Mouse (Mus musculus) intestine, embryonic 15.5 days (tissue): ENCODE measurements around the gene Inha. TPM values are rescaled to one million over a fixed set of nuclear protein-coding genes. Genes with fewer than 3 reads are reported as not detected.
A peak's percentile ranks its signal among the peaks of the same experiment; 100 is the strongest.

Experiments used
- ATAC-seq: fragments of 200-750 bp; cut with Nextera tagmentation; 2 replicates; pipeline ENCODE4 v1.8.0; 2017; ENCODE audit warnings: moderate TSS enrichment, moderate library complexity
- H3K27ac ChIP-seq: fragments of 300-500 bp; sonication (generic); 2 replicates; pipeline ENCODE4 v1.5.1; 2015; ENCODE audit warnings: mild to moderate bottlenecking, inconsistent platforms
- H3K27me3 ChIP-seq: fragments of 300-500 bp; sonication (generic); replicated peaks from 2 replicates; pipeline ENCODE4 v1.6.1; 2015; ENCODE audit warnings: inconsistent platforms
- H3K36me3 ChIP-seq: fragments of 300-500 bp; sonication (generic); 2 replicates; pipeline ENCODE4 v1.6.1; 2015; ENCODE audit warnings: inconsistent platforms
- H3K4me1 ChIP-seq: fragments of 300-500 bp; sonication (generic); replicated peaks from 2 replicates; pipeline ENCODE4 v1.6.1; 2015; ENCODE audit warnings: inconsistent platforms
- H3K4me2 ChIP-seq: fragments of 300-500 bp; sonication (generic); replicated peaks from 2 replicates; pipeline ENCODE4 v1.6.1; 2015; ENCODE audit warnings: mild to moderate bottlenecking, inconsistent platforms
- H3K4me3 ChIP-seq: fragments of 300-500 bp; sonication (generic); replicated peaks from 2 replicates; pipeline ENCODE4 v1.5.1; 2015; ENCODE audit warnings: inconsistent platforms
- H3K9ac ChIP-seq: fragments of 300-500 bp; sonication (generic); 2 replicates; pipeline ENCODE4 v1.6.1; 2015; ENCODE audit warnings: inconsistent platforms
- H3K9me3 ChIP-seq: fragments of 300-500 bp; sonication (generic); 2 replicates; pipeline ENCODE4 v1.6.1; 2016; ENCODE audit warnings: inconsistent platforms
- WGBS: fragments of 180-500 bp; shearing (Covaris S2); methylation state at CpG from one replicate; pipeline ENCODE4 v1.1.7; 2015; 5-methylcytosine and 5-hydroxymethylcytosine counted together
- polyA plus RNA-seq: library from polyadenylated mRNA; unstranded; fragments of >200 nt; fragmentation: Nextera tagmentation; extraction: Ambion mirVana; gene quantifications from 2 replicates; pipeline ENCODE4 v1.2.1, GENCODE M21; 2015

The Inha gene
- polyA plus RNA-seq, 1 experiment from 2014 or later: 5.2 TPM

DNA sequence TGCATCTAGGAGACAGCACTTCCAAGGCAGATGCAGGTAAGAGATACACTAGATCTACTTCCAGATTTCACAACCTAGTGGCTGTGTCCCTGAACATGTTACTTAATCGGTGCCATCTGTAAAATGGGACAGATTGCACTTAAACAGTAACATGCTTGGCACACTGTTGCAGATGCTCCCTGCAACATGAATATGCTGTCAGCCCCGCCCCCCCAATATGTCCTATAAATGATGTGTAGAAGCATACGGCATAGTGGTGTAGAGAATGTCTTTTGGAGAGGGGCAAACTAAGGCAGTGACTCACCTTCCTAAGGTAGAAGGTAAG lies 28.9 kb upstream of the Inha start:
- no peak overlapping the region for H3K27ac ChIP-seq
- H3K9ac ChIP-seq: 0 out of 2 replicates have a peak overlapping the region, but pooled peaks have one; percentile 65
- ATAC-seq: no peak
- H3K9me3 ChIP-seq: no peaks in the 10 kb centered on the region
- H3K4me3 ChIP-seq: peak overlapping the region; percentile 79
- H3K4me2 ChIP-seq: peak overlapping the region; percentile 87
- H3K36me3 ChIP-seq: peaks cover 23% of the 10 kb centered on the region
- peaks cover 22% of the 10 kb centered on the region for H3K4me1 ChIP-seq
- WGBS: 52% methylated on average over 3 of the region's 3 CpGs
- peaks cover 26% of the 10 kb centered on the region for H3K27me3 ChIP-seq

DNA sequence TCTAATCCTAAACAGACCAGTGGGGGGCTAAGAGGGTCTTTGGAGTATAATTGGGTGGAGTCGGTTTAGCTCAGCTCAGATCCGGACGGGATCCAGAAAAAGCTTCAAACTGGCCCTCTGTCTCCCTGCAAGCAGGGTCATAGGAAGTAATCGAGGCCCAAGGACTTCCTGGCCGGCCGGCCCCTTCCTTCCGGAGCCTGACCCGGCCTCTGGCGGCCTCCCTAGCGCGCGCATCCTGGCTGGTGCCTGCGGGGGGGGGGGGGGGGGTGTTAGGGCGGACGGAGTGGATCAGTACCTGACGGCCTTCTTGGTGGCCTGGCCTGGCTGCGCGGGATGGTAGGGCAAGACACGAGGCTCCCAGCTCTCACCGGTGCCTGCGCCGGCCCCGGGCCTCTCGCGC lies 28.4 kb upstream of the Inha start:
- H3K4me2 ChIP-seq: peak overlapping the region; percentile 87
- peaks cover 21% of the 10 kb centered on the region for H3K36me3 ChIP-seq
- peak overlapping the region; percentile 79 for H3K4me3 ChIP-seq
- 0% methylated on average over 18 of the region's 25 CpGs for WGBS
- H3K9ac ChIP-seq: peak overlapping the region; percentile 65
- ATAC-seq: no peak
- H3K27me3 ChIP-seq: peaks cover 30% of the 10 kb centered on the region
- H3K9me3 ChIP-seq: no peaks in the 10 kb centered on the region
- peaks cover 22% of the 10 kb centered on the region for H3K4me1 ChIP-seq
- H3K27ac ChIP-seq: peak overlapping the region; percentile 80

GRCm38 (mm10) chr1:75478916-75479634 lies 27.8 kb upstream of the Inha start, which contains the start of the genes Chpf and Tmem198:
Gene Chpf (minus strand): TSS chr1:75479307.
Gene Tmem198 (plus strand): TSS chr1:75479532.
- H3K27ac ChIP-seq: peak within 1 kb of the TSS; percentile 80
- H3K4me1 ChIP-seq: peaks cover 19% of the 10 kb centered on the region
- peak within 1 kb of the TSS; percentile 87 for H3K4me2 ChIP-seq
- peak within 1 kb of the TSS; percentile 65 for H3K9ac ChIP-seq
- ATAC-seq: peak; percentile 96
- peaks cover 20% of the 10 kb centered on the region for H3K36me3 ChIP-seq
- peak within 1 kb of the TSS; percentile 79 for H3K4me3 ChIP-seq
- peaks cover 30% of the 10 kb centered on the region for H3K27me3 ChIP-seq
- under 1% methylated on average over 76 of the region's 76 CpGs for WGBS
- H3K9me3 ChIP-seq: no peaks in the 10 kb centered on the region

DNA sequence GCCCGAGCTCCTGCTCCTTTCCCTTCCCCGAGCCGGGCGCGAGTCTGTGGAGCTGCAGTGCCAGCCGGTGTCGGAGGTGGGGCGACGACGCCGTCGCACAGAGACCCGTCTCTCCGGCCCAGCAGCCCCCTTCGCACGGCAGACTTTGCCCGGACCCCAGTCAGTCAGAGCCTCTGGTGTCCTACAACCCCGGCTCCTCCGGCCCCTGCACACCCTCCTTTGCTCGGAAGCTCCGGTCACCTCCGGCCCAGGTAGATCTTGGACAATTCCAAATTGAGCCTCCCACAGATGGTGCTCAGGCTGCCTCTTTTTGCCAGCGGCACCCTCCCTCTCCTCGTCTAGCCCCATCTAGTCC lies 27.3 kb upstream of the Inha start:
- peak overlapping the region; percentile 87 for H3K4me2 ChIP-seq
- H3K4me1 ChIP-seq: peaks cover 19% of the 10 kb centered on the region
- WGBS: under 1% methylated on average over 24 of the region's 24 CpGs
- no peak overlapping the region for H3K27ac ChIP-seq
- peaks cover 18% of the 10 kb centered on the region for H3K36me3 ChIP-seq
- no peaks in the 10 kb centered on the region for H3K9me3 ChIP-seq
- no peak overlapping the region for H3K9ac ChIP-seq
- ATAC-seq: no peak
- H3K4me3 ChIP-seq: peak overlapping the region; percentile 79
- H3K27me3 ChIP-seq: peaks cover 35% of the 10 kb centered on the region

- H3K9ac ChIP-seq: no peak overlapping the region
- no peak overlapping the region for H3K27ac ChIP-seq
- peak overlapping the region; percentile 87 for H3K4me2 ChIP-seq
- ATAC-seq: no peak
- WGBS: 21% methylated on average over 13 of the region's 13 CpGs
- peaks cover 40% of the 10 kb centered on the region for H3K27me3 ChIP-seq
- peaks cover 14% of the 10 kb centered on the region for H3K36me3 ChIP-seq
- peak overlapping the region; percentile 79 for H3K4me3 ChIP-seq
- H3K9me3 ChIP-seq: no peaks in the 10 kb centered on the region
- H3K4me1 ChIP-seq: peaks cover 19% of the 10 kb centered on the region
Measured at GRCm38 (mm10) chr1:75480036-75480435, 26.8 kb upstream of the Inha start.

DNA sequence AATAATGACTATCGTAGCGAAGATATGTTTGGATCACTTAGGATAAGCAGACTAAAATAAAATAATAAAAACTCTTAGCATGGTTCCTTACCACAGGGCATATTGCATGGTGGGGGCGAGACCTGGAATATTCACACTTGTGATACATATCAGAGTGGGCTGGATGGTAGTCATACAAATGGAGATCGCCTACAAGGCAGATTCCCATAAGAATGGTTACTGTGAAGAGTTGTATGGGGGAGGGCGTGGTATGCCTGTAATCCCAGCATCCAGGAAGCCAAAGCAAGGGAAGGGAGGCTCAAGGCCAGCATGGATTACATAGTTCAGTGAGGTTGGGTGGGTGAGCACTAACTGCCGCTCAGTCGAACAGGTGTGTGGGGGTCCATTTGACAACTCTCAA lies 26.1 kb upstream of the Inha start:
- Histone ChIP-seq H3K9me3 (no peaks in the 10 kb centered on the region), H3K36me3 (peaks cover 7% of the 10 kb centered on the region), H3K4me1 (peaks cover 19% of the 10 kb centered on the region), H3K4me3 (no peak overlapping the region), H3K9ac (no peak overlapping the region), H3K27me3 (peaks cover 45% of the 10 kb centered on the region), H3K27ac (no peak overlapping the region), H3K4me2 (no peak overlapping the region)
- 82% methylated on average over 7 of the region's 7 CpGs for WGBS
- ATAC-seq: no peak

DNA sequence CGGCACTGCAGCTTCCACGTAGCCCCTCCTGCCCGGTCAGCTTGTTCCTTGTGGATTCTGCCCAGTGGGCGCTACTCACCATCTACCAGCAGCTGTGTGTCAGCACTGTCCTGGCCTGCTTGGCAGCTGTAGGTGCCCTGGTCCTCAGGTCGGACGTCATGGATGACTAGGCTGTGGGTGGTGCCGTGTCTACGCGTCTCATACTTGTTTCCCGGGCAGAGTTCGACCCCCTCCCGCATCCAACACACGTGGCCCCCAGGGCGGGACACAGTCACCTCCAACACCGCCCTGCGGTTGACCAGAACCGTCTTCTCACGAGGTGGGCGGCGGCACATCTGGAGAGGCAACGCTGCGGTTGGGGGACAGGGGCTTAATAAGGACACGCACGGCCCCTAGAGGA lies 20.3 kb upstream of the Inha start:
- ATAC-seq: no peak
- 10% methylated on average over 24 of the region's 24 CpGs for WGBS
- Histone ChIP-seq H3K36me3 (peaks cover 15% of the 10 kb centered on the region), H3K9me3 (no peaks in the 10 kb centered on the region), H3K27me3 (peaks cover 43% of the 10 kb centered on the region), H3K9ac (no peak overlapping the region), H3K4me3 (peak overlapping the region; percentile 48; the same call in 1 of the 2 replicates), H3K4me1 (peaks cover 10% of the 10 kb centered on the region), H3K27ac (no peak overlapping the region), H3K4me2 (peak overlapping the region; percentile 73)

DNA sequence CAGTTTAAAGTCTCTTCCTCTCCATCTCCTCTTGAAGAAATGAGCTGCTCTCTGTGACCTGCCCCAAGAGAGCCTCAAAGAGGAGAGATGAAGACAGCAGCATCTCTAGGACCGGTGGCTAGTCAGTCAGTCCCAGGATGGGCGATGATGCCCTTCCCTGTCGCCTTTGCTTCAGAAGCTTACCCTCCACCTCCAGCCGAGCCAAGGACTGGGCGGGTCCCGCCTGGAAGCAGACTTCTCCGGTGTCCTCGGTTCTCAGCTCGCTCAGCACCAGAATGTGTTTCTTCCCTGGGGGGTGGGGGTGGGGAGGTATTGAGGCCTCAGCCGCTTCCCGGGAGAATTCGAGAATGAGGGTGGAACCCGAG lies 19.9 kb upstream of the Inha start:
- Histone ChIP-seq H3K27me3 (peaks cover 40% of the 10 kb centered on the region), H3K9me3 (no peaks in the 10 kb centered on the region), H3K9ac (peak overlapping the region; percentile 39), H3K4me3 (peak overlapping the region; percentile 48), H3K27ac (no peak overlapping the region), H3K36me3 (peaks cover 16% of the 10 kb centered on the region), H3K4me1 (peaks cover 10% of the 10 kb centered on the region), H3K4me2 (peak overlapping the region; percentile 73)
- 3% methylated on average over 13 of the region's 13 CpGs for WGBS
- peak; percentile 46 for ATAC-seq

DNA sequence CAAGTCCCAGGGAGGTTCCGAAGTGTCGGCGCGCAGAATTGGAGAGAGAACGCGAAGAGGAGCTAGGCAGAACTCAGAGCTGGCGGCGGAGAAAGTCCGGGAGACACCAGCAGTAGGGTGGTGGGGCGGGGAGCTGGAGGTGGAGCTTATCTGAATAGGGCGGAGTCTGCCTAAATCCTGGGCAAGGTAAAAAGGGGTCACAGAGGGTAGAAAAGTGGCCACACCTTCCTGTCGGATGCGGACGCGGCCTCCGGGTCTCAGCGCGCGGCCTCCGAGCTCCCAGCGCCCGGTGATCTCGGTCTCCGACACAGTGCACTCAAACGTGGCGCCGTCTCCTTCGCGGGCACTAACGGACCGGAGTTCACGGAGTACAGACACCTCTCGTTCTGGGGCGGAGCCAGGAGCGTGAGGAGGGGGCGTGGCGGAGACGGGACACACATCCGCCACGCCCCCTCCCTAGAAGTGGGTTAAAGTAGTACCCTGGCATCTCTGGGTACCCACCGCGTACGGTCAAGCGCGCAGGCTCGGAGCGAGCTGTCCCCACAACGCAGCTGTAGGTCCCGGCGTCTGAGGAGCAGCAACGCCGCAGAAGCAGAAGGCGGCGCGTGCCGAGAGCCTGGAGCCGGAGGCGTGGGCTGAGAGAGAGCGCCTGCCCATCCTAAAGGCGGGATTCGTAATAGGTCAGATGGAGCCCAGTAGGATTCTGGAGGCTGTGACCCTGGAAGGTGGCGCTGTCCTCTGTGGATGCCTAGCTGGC lies 19.3 kb upstream of the Inha start:
- under 1% methylated on average over 62 of the region's 62 CpGs for WGBS
- Histone ChIP-seq H3K9me3 (no peaks in the 10 kb centered on the region), H3K27me3 (peaks cover 35% of the 10 kb centered on the region), H3K9ac (peak overlapping the region; percentile 39), H3K4me1 (peaks cover 10% of the 10 kb centered on the region), H3K27ac (no peak overlapping the region), H3K4me3 (peak overlapping the region; percentile 48), H3K36me3 (peaks cover 22% of the 10 kb centered on the region), H3K4me2 (peak overlapping the region; percentile 73)
- peak; percentile 89 for ATAC-seq

- ATAC-seq: no peak
- H3K36me3 ChIP-seq: peaks cover 26% of the 10 kb centered on the region
- WGBS: 88% methylated on average over 34 of the region's 34 CpGs
- no peak overlapping the region for H3K4me3 ChIP-seq
- H3K9ac ChIP-seq: no peak overlapping the region
- H3K9me3 ChIP-seq: no peaks in the 10 kb centered on the region
- H3K4me2 ChIP-seq: no peak overlapping the region
- H3K27me3 ChIP-seq: peaks cover 10% of the 10 kb centered on the region
- no peak overlapping the region for H3K27ac ChIP-seq
- H3K4me1 ChIP-seq: peaks cover 10% of the 10 kb centered on the region
Measured at GRCm38 (mm10) chr1:75490785-75491551, 15.9 kb upstream of the Inha start.

GRCm38 (mm10) chr1:75492579-75493170 lies 14.2 kb upstream of the Inha start:
- WGBS: 61% methylated on average over 24 of the region's 24 CpGs
- peaks cover 35% of the 10 kb centered on the region for H3K36me3 ChIP-seq

More at GRCm38 (mm10) chr1:75492579-75493170, 14.2 kb upstream of the Inha start:
- H3K9ac ChIP-seq: no peak overlapping the region
- no peaks in the 10 kb centered on the region for H3K27me3 ChIP-seq
- H3K4me1 ChIP-seq: peaks cover 4% of the 10 kb centered on the region
- no peak overlapping the region for H3K4me2 ChIP-seq
- no peak overlapping the region for H3K4me3 ChIP-seq
- no peaks in the 10 kb centered on the region for H3K9me3 ChIP-seq
- H3K27ac ChIP-seq: no peak overlapping the region
- ATAC-seq: no peak
